In genomic region chr15:12100912-12101311, GRCm38 (mm10) we compare ENCODE assay signal across 18 mouse cellular contexts. TPM values are rescaled to one million over a fixed set of nuclear protein-coding genes. Genes with fewer than 3 reads are reported as not detected.
DNase-seq lines count a peak whose midpoint lies in the region; ATAC-seq and TF ChIP-seq lines count a peak whose summit lies in the region.
"Had no signal": no experiment of that assay in that cellular context is flagged by ENCODE, and none has a peak within 500 bp of the region (broad histone marks: within the 10 kb centered on the region; RNA-seq: fewer than 3 reads in every experiment).

No protein-coding gene starts in this region.

- H3K4me2 ChIP-seq in lung, postnatal 0 days (replicated peaks; ENCODE audit: low read depth, low read length): no peak overlapping the region
- peak overlapping the region; percentile 3 for H3K4me2 ChIP-seq in myocyte (ENCODE audit: low read depth)
- H3K4me2 ChIP-seq: hindbrain, embryonic 13.5 days; limb, embryonic 12.5 days; neural tube, embryonic 12.5 days had no signal

- ATAC-seq in lung, postnatal 0 days: peak; percentile 82
- ATAC-seq: forebrain, postnatal 0 days had no signal

- H3K4me3 ChIP-seq in heart, adult 2 months: no peak overlapping the region
- no peak overlapping the region for H3K4me3 ChIP-seq in lung, postnatal 0 days (ENCODE audit: low read depth, low read length)
- H3K4me3 ChIP-seq in lung, adult 2 months (replicated peaks; ENCODE audit: extremely low read depth, low read depth, low read length): no peak overlapping the region
- no peak overlapping the region for H3K4me3 ChIP-seq in myocyte
- H3K4me3 ChIP-seq: gastrocnemius, adult 2 months; hindbrain, embryonic 13.5 days; limb, embryonic 12.5 days; neural tube, embryonic 12.5 days had no signal

- 0 out of 2 replicates have a peak, but pooled peaks have one; percentile 8 for TF ChIP-seq CTCF in heart, adult 2 months (IDR thresholded peaks at IDR 0.05)
- TF ChIP-seq CTCF in lung, postnatal 0 days (IDR thresholded peaks at IDR 0.05): peak; percentile 55
- no peak for TF ChIP-seq CTCF in lung, adult 2 months (IDR thresholded peaks at IDR 0.05; ENCODE audit: insufficient read depth, low read length)

- H3K27ac ChIP-seq in heart, adult 2 months: no peak overlapping the region
- no peak overlapping the region for H3K27ac ChIP-seq in lung, postnatal 0 days (ENCODE audit: low read length)
- H3K27ac ChIP-seq: gastrocnemius, adult 2 months; hindbrain, embryonic 13.5 days; limb, embryonic 12.5 days; liver, embryonic 14.5 days; neural tube, embryonic 12.5 days had no signal

- H3K27me3 ChIP-seq in heart, adult 2 months (ENCODE audit: control insufficient read depth, insufficient read depth, low read length): 0 out of 2 replicates have a peak, but pooled peaks cover 1% of the 10 kb centered on the region
- no peaks in the 10 kb centered on the region for H3K27me3 ChIP-seq in lung, postnatal 0 days (replicated peaks; ENCODE audit: insufficient read depth, low read length)
- H3K27me3 ChIP-seq in myocyte (ENCODE audit: control insufficient read depth, insufficient read depth, insufficient read length): no peaks in the 10 kb centered on the region
- H3K27me3 ChIP-seq: hindbrain, embryonic 13.5 days; limb, embryonic 12.5 days; neural tube, embryonic 12.5 days had no signal

- no peak for DNase-seq in heart, adult 2 months
- DNase-seq in heart, postnatal 25 days (ENCODE audit: low spot score): no peak
- DNase-seq in lung, postnatal 0 days (ENCODE audit: low spot score): peak; percentile 80
- DNase-seq in lung, adult 2 months: no peak
- peak; percentile 45 for DNase-seq in brain, adult 2 months (ENCODE audit: low read depth, low spot score)
- DNase-seq in adrenal gland, adult 2 months: no peak
- no peak for DNase-seq in layer of hippocampus, adult 11-12 months (ENCODE audit: low spot score)
- DNase-seq: cerebellum, adult 11-12 months; cerebellum, postnatal 36 days; forebrain, postnatal 0 days; gastrocnemius, adult 2 months; right cerebral cortex, postnatal 25 days; thymus, postnatal 36 days had no signal

- no peaks in the 10 kb centered on the region for H3K9me3 ChIP-seq in lung, postnatal 0 days (ENCODE audit: low read length)
- H3K9me3 ChIP-seq: hindbrain, embryonic 13.5 days had no signal

- no peaks in the 10 kb centered on the region for H3K4me1 ChIP-seq in heart, adult 2 months (ENCODE audit: control insufficient read depth, insufficient read depth, low read length)
- H3K4me1 ChIP-seq in lung, postnatal 0 days (ENCODE audit: insufficient read depth, low read depth, low read length): no peaks in the 10 kb centered on the region
- H3K4me1 ChIP-seq in lung, adult 2 months (ENCODE audit: control insufficient read depth, insufficient read depth, low read length): no peaks in the 10 kb centered on the region
- H3K4me1 ChIP-seq: hindbrain, embryonic 13.5 days; neural tube, embryonic 12.5 days had no signal

- H3ac ChIP-seq in myocyte (ENCODE audit: control insufficient read depth, insufficient read length): no peak overlapping the region

- TF ChIP-seq EP300 in heart, adult 2 months (IDR thresholded peaks at IDR 0.05; ENCODE audit: insufficient read depth, low read depth, low read length): no peak
- no peak for TF ChIP-seq EP300 in lung, postnatal 0 days (IDR thresholded peaks at IDR 0.05)

- intact Hi-C loops in heart, adult 2 months (cut with DNase I): no loop called here
- intact Hi-C loops in heart, postnatal 25 days (cut with DNase I): no loop called here

- 71% methylated on average over 5 of the region's 5 CpGs for WGBS in heart, adult 2 months
- WGBS in lung, postnatal 0 days: 57% methylated on average over 5 of the region's 5 CpGs
- 72% methylated on average over 5 of the region's 5 CpGs for WGBS in lung, adult 2 months

- H3K9ac ChIP-seq in heart, adult 2 months (ENCODE audit: low read depth, low read length): no peak overlapping the region
- no peak overlapping the region for H3K9ac ChIP-seq in lung, postnatal 0 days (replicated peaks; ENCODE audit: low read depth)
- H3K9ac ChIP-seq: forebrain, postnatal 0 days; hindbrain, embryonic 13.5 days; limb, embryonic 12.5 days; liver, embryonic 14.5 days; neural tube, embryonic 12.5 days had no signal

- H3K36me3 ChIP-seq in heart, adult 2 months (ENCODE audit: control insufficient read depth, insufficient read depth, low read length): no peaks in the 10 kb centered on the region
- no peaks in the 10 kb centered on the region for H3K36me3 ChIP-seq in lung, postnatal 0 days (ENCODE audit: insufficient read depth, low read length)
- no peaks in the 10 kb centered on the region for H3K36me3 ChIP-seq in myocyte (ENCODE audit: control insufficient read depth, insufficient read depth)
- H3K36me3 ChIP-seq: hindbrain, embryonic 13.5 days; limb, embryonic 12.5 days; neural tube, embryonic 12.5 days had no signal

- no peak for TF ChIP-seq POLR2A in heart, adult 2 months (IDR thresholded peaks at IDR 0.05; ENCODE audit: insufficient read depth, low read depth, low read length)
- no peak for TF ChIP-seq POLR2A in lung, adult 2 months (IDR thresholded peaks at IDR 0.05; ENCODE audit: borderline replicate concordance, extremely low read depth, low read depth, low read length)
- peak; percentile 53 for TF ChIP-seq POLR2A in myocyte (IDR thresholded peaks at IDR 0.05; ENCODE audit: insufficient read length, low read depth)

- no peaks in the 10 kb centered on the region for H3K79me2 ChIP-seq in heart, adult 2 months (replicated peaks; ENCODE audit: control insufficient read depth, insufficient read depth, low read length)
- no peaks in the 10 kb centered on the region for H3K79me2 ChIP-seq in myocyte (ENCODE audit: control insufficient read depth, insufficient read depth)

TF ChIP-seq in myocyte, 11 proteins besides CTCF, POLR2A, EP300 and RAD21:
- no peak for TF ChIP-seq E2F4 (IDR thresholded peaks at IDR 0.05; ENCODE audit: insufficient read depth)
- no peak for TF ChIP-seq TCF12 (IDR thresholded peaks at IDR 0.05; ENCODE audit: insufficient read depth, poor library complexity, severe bottlenecking)
- no peak for TF ChIP-seq POLR2AphosphoS2 (IDR thresholded peaks at IDR 0.05; ENCODE audit: insufficient read length, low read depth)
- TF ChIP-seq CEBPB (IDR thresholded peaks at IDR 0.05; ENCODE audit: insufficient read depth, poor library complexity, severe bottlenecking): peak; percentile 97
- TF ChIP-seq MYOG (IDR thresholded peaks at IDR 0.05; ENCODE audit: control insufficient read depth in 1 of 3, insufficient read depth in 1 of 3, insufficient read length in 2 of 3, low read depth in 2 of 3): no peak

RNA-seq across cellular contexts. Expression of gene Zfr, which starts 16.7 kb away (rescaled TPM):
- 10 to 100 TPM; 76.8 to 79.8 TPM for total RNA-seq in heart, adult 2 months (2021)
- polyA plus RNA-seq in heart, adult 2 months (2012; rRNA removed): 77.8 and 93.2 TPM in 2 replicates
- total RNA-seq in heart, postnatal 25 days (2021): 10 to 100 TPM; 79.9 to 87.0 TPM
- polyA plus RNA-seq in lung, postnatal 0 days (2015; fragmentation: Nextera tagmentation; extraction: Ambion mirVana): 91.9 and 102 TPM in 2 replicates
- polyA plus RNA-seq in lung, adult 2 months (2012; rRNA removed): 107 TPM in 2 replicates
- polyA plus RNA-seq in myocyte (2012; fragmentation: generic; extraction: Trizol): 35.9 TPM
- 100 to 1,000 TPM; 152 to 182 TPM for total RNA-seq in adrenal gland, adult 2 months (2021)
- polyA plus RNA-seq in adrenal gland, adult 2 months (2012; rRNA removed): 172 and 205 TPM in 2 replicates

Comparison
In these comparisons a context has a peak if more than half of its experiments do, and no peak if none do; other contexts are left out.
1. DNase-seq: peak in lung, postnatal 0 days (single experiment) and brain, adult 2 months (single experiment); none in heart, adult 2 months (0 of 2), heart, postnatal 25 days (single experiment), lung, adult 2 months (single experiment), adrenal gland, adult 2 months (single experiment) and layer of hippocampus, adult 11-12 months (single experiment).